Mouse (Mus musculus) embryonic fibroblast, embryonic 13.5 days (primary cell): ENCODE measurements around the gene Mmd2. TPM values are rescaled to one million over a fixed set of nuclear protein-coding genes. Genes with fewer than 3 reads are reported as not detected.
A peak's percentile ranks its signal among the peaks of the same experiment; 100 is the strongest.

ENCODE experiments used
- H3K27ac ChIP-seq: 2 replicates; pipeline ENCODE4 v1.5.1; 2012; ENCODE audit warnings: low read length, control low read depth, inconsistent platforms; ENCODE audit not compliant: insufficient read depth
- H3K4me1 ChIP-seq: 2 replicates; pipeline ENCODE4 v1.6.1; 2011; ENCODE audit warnings: low read length; ENCODE audit not compliant: control insufficient read depth, insufficient read depth
- H3K4me3 ChIP-seq: 2 replicates; pipeline ENCODE4 v1.5.1; 2011; ENCODE audit warnings: mild to moderate bottlenecking, control low read depth, low read length; ENCODE audit not compliant: insufficient read depth
- CTCF ChIP-seq: IDR thresholded peaks from 2 replicates; pipeline ENCODE4 v1.5.1; 2011; ENCODE audit warnings: mild to moderate bottlenecking, control low read depth, low read length, moderate library complexity, borderline replicate concordance; ENCODE audit not compliant: insufficient read depth
- POLR2A ChIP-seq: IDR thresholded peaks from 2 replicates; pipeline ENCODE4 v1.6.1; 2011; ENCODE audit warnings: low read depth, mild to moderate bottlenecking, control low read depth, low read length, moderate library complexity
- polyA plus RNA-seq: library from polyadenylated mRNA; stranded (reverse); fragments of >200 nt; gene quantifications from 2 replicates; pipeline ENCODE4 v1.2.4, GENCODE M21; 2011; ENCODE audit warnings: low read depth; ENCODE audit not compliant: missing spikeins, insufficient read length

Gene Mmd2
- polyA plus RNA-seq, 1 experiment: not detected

- Histone ChIP-seq H3K27ac (peak overlapping the region; percentile 25; the same call in 1 of the 2 replicates), H3K4me3 (no peak overlapping the region), H3K4me1 (no peaks in the 10 kb centered on the region)
- TF ChIP-seq POLR2A (no peak), CTCF (no peak)
Measured at GRCm38 (mm10) chr5:142521195-142521866, 87.3 kb downstream of the Mmd2 start.

DNA sequence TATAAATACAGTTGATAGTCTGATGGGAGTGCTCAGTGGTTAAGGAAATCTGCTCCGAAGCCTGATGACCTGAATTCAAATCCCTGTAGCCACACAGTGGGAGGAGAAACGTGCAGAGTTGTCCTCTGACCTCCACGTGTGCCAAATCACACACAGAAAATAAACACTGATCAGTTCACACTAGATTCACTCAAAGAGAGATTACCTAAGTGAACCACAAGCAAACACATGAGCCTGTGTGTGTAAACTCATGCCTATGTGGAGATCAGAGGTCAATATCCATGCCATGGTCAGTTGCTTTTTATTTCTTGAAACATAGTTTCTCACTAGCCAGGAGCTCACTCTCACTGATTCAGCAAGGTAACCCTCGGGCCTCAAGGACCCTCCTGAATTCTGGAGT is 88.2 kb downstream of the Mmd2 start:
- TF ChIP-seq POLR2A: no peak
- no peak for TF ChIP-seq CTCF

DNA sequence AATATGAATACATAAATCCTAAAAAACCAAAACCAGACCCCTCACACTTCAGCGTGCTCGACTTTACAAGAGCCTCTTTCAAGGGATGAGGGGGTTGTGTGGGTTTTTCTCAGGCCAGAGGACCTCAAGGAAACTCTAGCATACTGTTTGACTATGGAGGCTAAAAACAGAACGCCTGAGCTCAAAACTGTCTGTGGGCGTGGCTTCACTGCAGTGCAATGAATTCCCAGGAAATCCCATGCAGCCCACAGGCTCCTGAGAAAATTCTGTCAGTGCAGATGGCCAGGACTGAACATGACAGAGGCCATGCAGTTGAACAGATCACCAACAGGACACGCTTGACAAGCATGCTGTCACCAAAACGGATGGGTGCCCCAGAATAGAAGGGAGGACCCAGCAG is 89.6 kb downstream of the Mmd2 start:
- TF ChIP-seq CTCF (no peak), POLR2A (no peak)
- Histone ChIP-seq H3K4me3 (no peak overlapping the region), H3K4me1 (no peaks in the 10 kb centered on the region), H3K27ac (no peak overlapping the region)

More for the DNA sequence above, 88.2 kb downstream of the Mmd2 start:
- Histone ChIP-seq H3K4me3 (no peak overlapping the region), H3K4me1 (no peaks in the 10 kb centered on the region), H3K27ac (no peak overlapping the region)

Other genes starting within 250 kb of the Mmd2 start
- gene Foxk1, start 207.3 kb downstream of the Mmd2 start, polyA plus RNA-seq: 34.1 and 38.3 TPM in 2 replicates
- 8.2 and 10.1 TPM in 2 replicates for gene Ap5z1, start 144.9 kb downstream of the Mmd2 start, polyA plus RNA-seq
- gene Papolb, start 78.7 kb downstream of the Mmd2 start, polyA plus RNA-seq: 0.37 and 0.42 TPM in 2 replicates
- gene Radil, start 57.7 kb downstream of the Mmd2 start, polyA plus RNA-seq: 7.4 and 11.7 TPM in 2 replicates
- gene Wipi2, start 18.9 kb upstream of the Mmd2 start, polyA plus RNA-seq: 56.8 and 59.9 TPM in 2 replicates
- gene Slc29a4, start 83.7 kb upstream of the Mmd2 start, polyA plus RNA-seq: 0.39 and 1.3 TPM in 2 replicates
- 98.0 and 124 TPM in 2 replicates for gene Tnrc18, start 208.9 kb upstream of the Mmd2 start, polyA plus RNA-seq